Mouse (Mus musculus) embryonic facial prominence, embryonic 11.5 days (tissue): Measurements from ENCODE around the gene Cyp2ab1. TPM values are rescaled to one million over a fixed set of nuclear protein-coding genes. Genes with fewer than 3 reads are reported as not detected.

Source experiments
- ATAC-seq: fragments of 200-750 bp; cut with Nextera tagmentation; replicated peaks from 2 replicates; pipeline ENCODE4 v1.8.0; 2017; ENCODE audit warnings: low read depth; ENCODE audit not compliant: insufficient number of reproducible peaks, low FRiP score, low TSS enrichment
- DNase-seq: peaks from one replicate; pipeline ENCODE4 v3.0.0-alpha.2; 2015; ENCODE audit warnings: low spot score
- H3K27ac ChIP-seq: fragments of 300-500 bp; sonication (generic); replicated peaks from 2 replicates; pipeline ENCODE4 v1.5.1; 2014; ENCODE audit warnings: mild to moderate bottlenecking, low read depth, low read length, control low read depth
- H3K27me3 ChIP-seq: fragments of 300-500 bp; sonication (generic); 2 replicates; pipeline ENCODE4 v1.6.1; 2014; ENCODE audit warnings: mild to moderate bottlenecking, low read length, moderate library complexity, mixed read lengths; ENCODE audit not compliant: control insufficient read depth, insufficient read depth
- H3K36me3 ChIP-seq: fragments of 300-500 bp; sonication (generic); replicated peaks from 2 replicates; pipeline ENCODE4 v1.6.1; 2014; ENCODE audit warnings: low read depth, mild to moderate bottlenecking, low read length, moderate library complexity, mixed read lengths; ENCODE audit not compliant: control insufficient read depth, insufficient read depth
- H3K4me1 ChIP-seq: fragments of 300-500 bp; sonication (generic); 2 replicates; pipeline ENCODE4 v1.6.1; 2014; ENCODE audit warnings: low read length, mixed read lengths; ENCODE audit not compliant: control insufficient read depth, insufficient read depth
- H3K4me2 ChIP-seq: fragments of 300-500 bp; sonication (generic); 2 replicates; pipeline ENCODE4 v1.6.1; 2014; ENCODE audit warnings: low read depth, mild to moderate bottlenecking, control low read depth, low read length, moderate library complexity
- H3K4me3 ChIP-seq: fragments of 300-500 bp; sonication (generic); 2 replicates; pipeline ENCODE4 v1.5.1; 2014; ENCODE audit warnings: low read depth, low read length, control low read depth
- H3K9ac ChIP-seq: fragments of 300-500 bp; sonication (generic); replicated peaks from 2 replicates; pipeline ENCODE4 v1.6.1; 2014; ENCODE audit warnings: mild to moderate bottlenecking, control low read depth, low read length
- H3K9me3 ChIP-seq: fragments of 300-500 bp; sonication (generic); replicated peaks from 2 replicates; pipeline ENCODE4 v1.6.1; 2016; ENCODE audit warnings: mild to moderate bottlenecking, low read length, inconsistent platforms, mixed read lengths; ENCODE audit not compliant: control insufficient read depth
- WGBS: fragments of 180-500 bp; shearing (Covaris S2); extraction: QIAGEN DNeasy Blood & Tissue Kit; methylation state at CpG from one replicate; pipeline ENCODE4 v1.1.7; 2014; 5-methylcytosine and 5-hydroxymethylcytosine counted together
- polyA plus RNA-seq: library from polyadenylated mRNA; unstranded; fragments of >200 nt; fragmentation: Nextera tagmentation; extraction: Ambion mirVana; gene quantifications from 2 replicates; pipeline ENCODE4 v1.2.1, GENCODE M21; 2014

Gene Cyp2ab1
- polyA plus RNA-seq, 1 experiment from 2014 or later = not detected

- no peak for ATAC-seq
These were observed 28.8 kb upstream of the Cyp2ab1 start for GRCm38 (mm10) chr16:20354011-20354410.

GRCm38 (mm10) chr16:20345464-20345863 lies 20.3 kb upstream of the Cyp2ab1 start:
- DNase-seq (no peak), ATAC-seq (no peak)
- peaks cover 3% of the 10 kb centered on the region for H3K36me3 ChIP-seq
- H3K27ac ChIP-seq = no peak overlapping the region
- H3K27me3 ChIP-seq = no peaks in the 10 kb centered on the region
- H3K4me3 ChIP-seq = no peak overlapping the region
- no peaks in the 10 kb centered on the region for H3K4me1 ChIP-seq
- no peaks in the 10 kb centered on the region for H3K9me3 ChIP-seq
- H3K4me2 ChIP-seq = no peak overlapping the region
- 88% methylated on average over 1 of the region's 1 CpGs for WGBS
- no peak overlapping the region for H3K9ac ChIP-seq

More at GRCm38 (mm10) chr16:20354011-20354410, 28.8 kb upstream of the Cyp2ab1 start:
- Histone ChIP-seq H3K4me3 (no peak overlapping the region), H3K36me3 (no peaks in the 10 kb centered on the region), H3K9me3 (no peaks in the 10 kb centered on the region), H3K4me1 (no peaks in the 10 kb centered on the region), H3K27ac (no peak overlapping the region), H3K27me3 (no peaks in the 10 kb centered on the region), H3K4me2 (no peak overlapping the region), H3K9ac (no peak overlapping the region)
- 92% methylated on average over 1 of the region's 1 CpGs for WGBS
- no peak for DNase-seq

- no peak overlapping the region for H3K4me3 ChIP-seq
- H3K27me3 ChIP-seq = no peaks in the 10 kb centered on the region
- H3K9me3 ChIP-seq = no peaks in the 10 kb centered on the region
- H3K4me2 ChIP-seq = no peak overlapping the region
- no peak overlapping the region for H3K27ac ChIP-seq
- DNase-seq = no peak
- H3K4me1 ChIP-seq = no peaks in the 10 kb centered on the region
- no peaks in the 10 kb centered on the region for H3K36me3 ChIP-seq
- no peak overlapping the region for H3K9ac ChIP-seq
- ATAC-seq = no peak
- WGBS = 99% methylated on average over 3 of the region's 3 CpGs
These were observed 13.4 kb upstream of the Cyp2ab1 start for GRCm38 (mm10) chr16:20338616-20339015.

GRCm38 (mm10) chr16:20334918-20335317 lies 9.7 kb upstream of the Cyp2ab1 start:
- 94% methylated on average over 8 of the region's 8 CpGs for WGBS
- H3K27ac ChIP-seq = no peak overlapping the region
- H3K4me1 ChIP-seq = no peaks in the 10 kb centered on the region
- H3K4me2 ChIP-seq = no peak overlapping the region
- H3K4me3 ChIP-seq = no peak overlapping the region
- H3K27me3 ChIP-seq = no peaks in the 10 kb centered on the region
- ATAC-seq = no peak
- H3K9ac ChIP-seq = no peak overlapping the region
- no peaks in the 10 kb centered on the region for H3K9me3 ChIP-seq
- no peak for DNase-seq
- peaks cover 3% of the 10 kb centered on the region for H3K36me3 ChIP-seq

GRCm38 (mm10) chr16:20328306-20328705 lies 3.1 kb upstream of the Cyp2ab1 start:
- WGBS = 95% methylated on average over 5 of the region's 5 CpGs
- Histone ChIP-seq H3K27ac (no peak overlapping the region), H3K4me2 (no peak overlapping the region), H3K4me1 (no peaks in the 10 kb centered on the region), H3K4me3 (no peak overlapping the region), H3K27me3 (no peaks in the 10 kb centered on the region), H3K36me3 (peaks cover 1% of the 10 kb centered on the region), H3K9ac (no peak overlapping the region), H3K9me3 (no peaks in the 10 kb centered on the region)
- ATAC-seq = no peak
- no peak for DNase-seq

- Histone ChIP-seq H3K27me3 (no peaks in the 10 kb centered on the region), H3K9ac (no peak overlapping the region), H3K4me2 (no peak overlapping the region), H3K4me3 (no peak overlapping the region), H3K4me1 (no peaks in the 10 kb centered on the region), H3K36me3 (no peaks in the 10 kb centered on the region), H3K27ac (no peak overlapping the region), H3K9me3 (no peaks in the 10 kb centered on the region)
- ATAC-seq (no peak), DNase-seq (no peak)
- whole genome bisulfite sequencing = 69% methylated on average over 5 of the region's 5 CpGs
These were observed 1.3 kb downstream of the Cyp2ab1 start for GRCm38 (mm10) chr16:20323907-20324306.

- no peaks in the 10 kb centered on the region for H3K9me3 ChIP-seq
- no peaks in the 10 kb centered on the region for H3K36me3 ChIP-seq
- H3K4me1 ChIP-seq = no peaks in the 10 kb centered on the region
- H3K4me3 ChIP-seq = no peak overlapping the region
- no peak overlapping the region for H3K4me2 ChIP-seq
- no peak overlapping the region for H3K9ac ChIP-seq
- no peaks in the 10 kb centered on the region for H3K27me3 ChIP-seq
- ATAC-seq = no peak
- DNase-seq = no peak
- H3K27ac ChIP-seq = no peak overlapping the region
- WGBS = 86% methylated on average over 4 of the region's 4 CpGs
These were observed 2.9 kb downstream of the Cyp2ab1 start for GRCm38 (mm10) chr16:20322274-20322673.

- 86% methylated on average over 6 of the region's 6 CpGs for WGBS
- H3K4me3 ChIP-seq = no peak overlapping the region
- no peak overlapping the region for H3K4me2 ChIP-seq
- DNase-seq = no peak
- no peaks in the 10 kb centered on the region for H3K27me3 ChIP-seq
- ATAC-seq = no peak
- no peak overlapping the region for H3K27ac ChIP-seq
- H3K4me1 ChIP-seq = no peaks in the 10 kb centered on the region
- H3K9ac ChIP-seq = no peak overlapping the region
- no peaks in the 10 kb centered on the region for H3K36me3 ChIP-seq
- no peaks in the 10 kb centered on the region for H3K9me3 ChIP-seq
These were observed 8.4 kb downstream of the Cyp2ab1 start for GRCm38 (mm10) chr16:20316770-20317169.
